Mouse (Mus musculus): ENCODE results near the gene Pank4. TPM values are rescaled to one million over a fixed set of nuclear protein-coding genes. Genes with fewer than 3 reads are reported as not detected.

Pank4 gene
- total RNA-seq, 2 experiments from 2014 or later: 24.1 to 35.9 TPM

- peak; percentile 46 to 70 for DNase-seq
Measured at GRCm38 (mm10) chr4:155012788-155013187, 48.9 kb downstream of the Pank4 start.

GRCm38 (mm10) chr4:155014244-155014643, 50.3 kb downstream of the Pank4 start:
- DNase-seq: no peak

- no peak for DNase-seq
Measured at GRCm38 (mm10) chr4:155014791-155015190, 50.9 kb downstream of the Pank4 start.

GRCm38 (mm10) chr4:155015550-155015949, 51.6 kb downstream of the Pank4 start:
- DNase-seq: no peak

GRCm38 (mm10) chr4:155016807-155017206, 52.9 kb downstream of the Pank4 start:
- DNase-seq: no peak

- DNase-seq: no peak
Measured at GRCm38 (mm10) chr4:155017253-155017878, 53.4 kb downstream of the Pank4 start.

GRCm38 (mm10) chr4:155018066-155018465, 54.1 kb downstream of the Pank4 start:
- no peak for DNase-seq

GRCm38 (mm10) chr4:155018601-155019335, 54.8 kb downstream of the Pank4 start:
- peak; percentile 5 to 39 for DNase-seq

- DNase-seq: peak in 1 of 2 experiments; percentile 3
Measured at GRCm38 (mm10) chr4:155019336-155019847, 55.5 kb downstream of the Pank4 start.

GRCm38 (mm10) chr4:155020141-155020540, 56.2 kb downstream of the Pank4 start:
- DNase-seq: no peak

- DNase-seq: no peak
Measured at GRCm38 (mm10) chr4:155020813-155021212, 56.9 kb downstream of the Pank4 start.

GRCm38 (mm10) chr4:155022228-155022855, 58.4 kb downstream of the Pank4 start:
- DNase-seq: no peak

- DNase-seq: no peak
Measured at GRCm38 (mm10) chr4:155024170-155025010, 60.5 kb downstream of the Pank4 start.

Other genes starting within 250 kb of the Pank4 start
- under 1 TPM in 1 of 2 experiments, not detected in 1; 0.16 TPM for gene Ttc34, start 126.7 kb upstream of the Pank4 start, total RNA-seq (2021)
- 1 to 10 TPM in 1 of 2 experiments, under 1 TPM in 1; 0.26 to 4.1 TPM for gene Mmel1, start 94.5 kb upstream of the Pank4 start, total RNA-seq (2021)
- gene Fam213b, start 65.0 kb upstream of the Pank4 start, total RNA-seq (2021): 100 to 1,000 TPM in 1 of 2 experiments, 10 to 100 TPM in 1; 42.9 to 150 TPM
- 1 to 10 TPM; 6.7 to 7.2 TPM for gene Tnfrsf14, start 35.6 kb upstream of the Pank4 start, total RNA-seq (2021)
- not detected for gene Hes5, start 3.2 kb upstream of the Pank4 start, total RNA-seq (2021)
- gene Plch2, start 92.7 kb downstream of the Pank4 start, total RNA-seq (2021): under 1 TPM; 0.30 to 0.43 TPM
- gene Pex10, start 102.9 kb downstream of the Pank4 start, total RNA-seq (2021): 10 to 100 TPM; 20.6 to 24.2 TPM
- gene Rer1, start 122.3 kb downstream of the Pank4 start, total RNA-seq (2021): 100 to 1,000 TPM; 106 to 114 TPM
- gene Morn1, start 122.5 kb downstream of the Pank4 start, total RNA-seq (2021): 1 to 10 TPM; 7.7 to 7.9 TPM